Mouse (Mus musculus): ENCODE measurements around the gene Rasl11b. TPM values are rescaled to one million over a fixed set of nuclear protein-coding genes. Genes with fewer than 3 reads are reported as not detected.

Rasl11b gene
- polyA plus RNA-seq, 1 experiment from 2014 or later, result 9.4 TPM

- Histone ChIP-seq H3K4me1 (ENCODE audit: insufficient read depth) (no peaks in the 10 kb centered on the region), H3K27ac (ENCODE audit: low read depth) (no peak overlapping the region), H3K36me3 (replicated peaks; ENCODE audit: insufficient read depth, low read length) (no peaks in the 10 kb centered on the region), H3K4me3 (ENCODE audit: low read depth, low read length) (no peak overlapping the region), H3K4me2 (ENCODE audit: low read depth, low read length) (no peak overlapping the region), H3K9me3 (ENCODE audit: low read length) (no peaks in the 10 kb centered on the region), H3K9ac (replicated peaks) (no peak overlapping the region), H3K27me3 (ENCODE audit: insufficient read depth, low read length) (no peaks in the 10 kb centered on the region)
- DNase-seq (no peak), ATAC-seq (peak; percentile 61; the same call in 1 of the 2 replicates)
- WGBS (ENCODE audit: insufficient replicate concordance), result 73% methylated on average over 10 of the region's 10 CpGs
- no peak for TF ChIP-seq CTCF (IDR thresholded peaks at IDR 0.05; ENCODE audit: low read depth)
- TF ChIP-seq EP300 (IDR thresholded peaks at IDR 0.05; ENCODE audit: low read depth), result no peak
Observed at GRCm38 (mm10) chr5:74183118-74183517, 12.0 kb upstream of the Rasl11b start.

DNA sequence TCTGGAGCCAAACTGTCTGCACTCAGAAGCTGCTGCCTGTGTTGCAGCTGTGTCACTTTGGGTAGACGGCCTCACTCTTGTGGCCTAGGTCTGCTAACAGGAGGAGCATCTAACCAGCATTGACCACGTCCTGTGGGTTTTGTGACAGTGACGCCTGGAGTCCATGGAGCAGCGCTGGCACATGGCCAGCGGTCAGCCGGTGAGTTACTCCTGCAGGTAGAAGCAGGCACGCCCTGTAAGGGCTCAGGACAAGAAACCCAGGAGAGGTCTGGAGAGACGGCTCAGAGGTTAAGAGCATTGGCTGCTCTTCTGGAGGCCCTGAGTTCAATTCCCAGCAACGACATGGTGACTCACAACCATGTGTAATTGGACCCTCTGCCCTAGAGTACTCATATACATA, 10.5 kb upstream of the Rasl11b start:
- 47% methylated on average over 9 of the region's 9 CpGs for WGBS (ENCODE audit: insufficient replicate concordance)
- no peaks in the 10 kb centered on the region for H3K4me1 ChIP-seq (ENCODE audit: insufficient read depth)
- DNase-seq (no peak), ATAC-seq (no peak)
- no peaks in the 10 kb centered on the region for H3K9me3 ChIP-seq (ENCODE audit: low read length)
- no peak overlapping the region for H3K4me3 ChIP-seq (ENCODE audit: low read depth, low read length)
- TF ChIP-seq EP300 (IDR thresholded peaks at IDR 0.05; ENCODE audit: low read depth), result no peak
- no peak for TF ChIP-seq CTCF (IDR thresholded peaks at IDR 0.05; ENCODE audit: low read depth)
- H3K27me3 ChIP-seq (ENCODE audit: insufficient read depth, low read length), result no peaks in the 10 kb centered on the region
- H3K9ac ChIP-seq (replicated peaks), result no peak overlapping the region
- H3K4me2 ChIP-seq (ENCODE audit: low read depth, low read length), result no peak overlapping the region
- no peaks in the 10 kb centered on the region for H3K36me3 ChIP-seq (replicated peaks; ENCODE audit: insufficient read depth, low read length)
- H3K27ac ChIP-seq (ENCODE audit: low read depth), result no peak overlapping the region

GRCm38 (mm10) chr5:74188076-74188475, 7.0 kb upstream of the Rasl11b start:
- WGBS (ENCODE audit: insufficient replicate concordance), result 84% methylated on average over 12 of the region's 12 CpGs
- Histone ChIP-seq H3K27ac (ENCODE audit: low read depth) (no peak overlapping the region), H3K27me3 (ENCODE audit: insufficient read depth, low read length) (0 out of 2 replicates have a peak, but pooled peaks cover 2% of the 10 kb centered on the region), H3K4me1 (ENCODE audit: insufficient read depth) (no peaks in the 10 kb centered on the region), H3K36me3 (replicated peaks; ENCODE audit: insufficient read depth, low read length) (no peaks in the 10 kb centered on the region), H3K9me3 (ENCODE audit: low read length) (no peaks in the 10 kb centered on the region), H3K4me3 (ENCODE audit: low read depth, low read length) (no peak overlapping the region), H3K9ac (replicated peaks) (no peak overlapping the region), H3K4me2 (ENCODE audit: low read depth, low read length) (no peak overlapping the region)
- TF ChIP-seq CTCF (IDR thresholded peaks at IDR 0.05; ENCODE audit: low read depth), result no peak
- no peak for TF ChIP-seq EP300 (IDR thresholded peaks at IDR 0.05; ENCODE audit: low read depth)
- no peak for DNase-seq
- no peak for ATAC-seq

- peaks cover under 1% of the 10 kb centered on the region; the same call in 1 of the 2 replicates for H3K4me1 ChIP-seq (ENCODE audit: insufficient read depth)
- no peaks in the 10 kb centered on the region for H3K36me3 ChIP-seq (replicated peaks; ENCODE audit: insufficient read depth, low read length)
- TF ChIP-seq CTCF (IDR thresholded peaks at IDR 0.05; ENCODE audit: low read depth), result no peak
- no peaks in the 10 kb centered on the region for H3K9me3 ChIP-seq (ENCODE audit: low read length)
- H3K9ac ChIP-seq (replicated peaks), result no peak overlapping the region
- DNase-seq, result no peak
- no peak for ATAC-seq
- H3K27ac ChIP-seq (ENCODE audit: low read depth), result no peak overlapping the region
- WGBS (ENCODE audit: insufficient replicate concordance), result 79% methylated on average over 8 of the region's 8 CpGs
- H3K4me3 ChIP-seq (ENCODE audit: low read depth, low read length), result no peak overlapping the region
- H3K4me2 ChIP-seq (ENCODE audit: low read depth, low read length), result no peak overlapping the region
- H3K27me3 ChIP-seq (ENCODE audit: insufficient read depth, low read length), result 0 out of 2 replicates have a peak, but pooled peaks cover 2% of the 10 kb centered on the region
Observed at GRCm38 (mm10) chr5:74188886-74189285, 6.2 kb upstream of the Rasl11b start.

GRCm38 (mm10) chr5:74189484-74190160, 5.5 kb upstream of the Rasl11b start:
- WGBS (ENCODE audit: insufficient replicate concordance), result 63% methylated on average over 9 of the region's 9 CpGs
- H3K27ac ChIP-seq (ENCODE audit: low read depth), result no peak overlapping the region
- H3K9me3 ChIP-seq (ENCODE audit: low read length), result no peaks in the 10 kb centered on the region
- no peak overlapping the region for H3K9ac ChIP-seq (replicated peaks)
- H3K4me2 ChIP-seq (ENCODE audit: low read depth, low read length), result no peak overlapping the region
- ATAC-seq (no peak), DNase-seq (no peak)
- H3K27me3 ChIP-seq (ENCODE audit: insufficient read depth, low read length), result 0 out of 2 replicates have a peak, but pooled peaks cover 8% of the 10 kb centered on the region
- no peak for TF ChIP-seq EP300 (IDR thresholded peaks at IDR 0.05; ENCODE audit: low read depth)
- TF ChIP-seq CTCF (IDR thresholded peaks at IDR 0.05; ENCODE audit: low read depth), result no peak
- H3K36me3 ChIP-seq (replicated peaks; ENCODE audit: insufficient read depth, low read length), result no peaks in the 10 kb centered on the region
- H3K4me3 ChIP-seq (ENCODE audit: low read depth, low read length), result no peak overlapping the region
- peaks cover 8% of the 10 kb centered on the region; the same call in 1 of the 2 replicates for H3K4me1 ChIP-seq (ENCODE audit: insufficient read depth)

DNA sequence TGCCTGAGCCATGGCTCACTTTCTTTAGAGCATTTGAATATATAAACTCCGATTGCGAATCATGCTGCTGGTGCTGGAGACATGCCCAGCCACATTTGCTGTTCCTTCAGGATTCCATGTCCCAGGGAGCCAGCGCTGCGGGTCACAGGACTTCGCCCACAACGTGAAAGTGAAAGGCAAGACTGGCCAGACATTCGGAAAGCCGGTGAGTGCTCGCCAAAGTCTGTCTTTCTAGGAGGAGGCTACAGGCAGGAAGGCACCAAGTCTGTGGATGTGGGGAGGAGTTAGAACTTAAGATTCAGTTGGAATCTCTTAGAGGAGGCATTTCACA, 5.0 kb upstream of the Rasl11b start:
- Histone ChIP-seq H3K27ac (ENCODE audit: low read depth) (no peak overlapping the region), H3K36me3 (replicated peaks; ENCODE audit: insufficient read depth, low read length) (no peaks in the 10 kb centered on the region), H3K9ac (replicated peaks) (no peak overlapping the region), H3K9me3 (ENCODE audit: low read length) (no peaks in the 10 kb centered on the region), H3K4me2 (ENCODE audit: low read depth, low read length) (no peak overlapping the region), H3K4me3 (ENCODE audit: low read depth, low read length) (no peak overlapping the region), H3K27me3 (ENCODE audit: insufficient read depth, low read length) (0 out of 2 replicates have a peak, but pooled peaks cover 8% of the 10 kb centered on the region), H3K4me1 (ENCODE audit: insufficient read depth) (peaks cover 10% of the 10 kb centered on the region; the same call in 1 of the 2 replicates)
- TF ChIP-seq EP300 (IDR thresholded peaks at IDR 0.05; ENCODE audit: low read depth), result no peak
- TF ChIP-seq CTCF (IDR thresholded peaks at IDR 0.05; ENCODE audit: low read depth), result no peak
- 67% methylated on average over 9 of the region's 9 CpGs for WGBS (ENCODE audit: insufficient replicate concordance)
- ATAC-seq, result no peak
- DNase-seq, result no peak

Data from liver, postnatal 0 days (tissue).